Mouse (Mus musculus): ENCODE data around the gene Usp47. TPM values are rescaled to one million over a fixed set of nuclear protein-coding genes. Genes with fewer than 3 reads are reported as not detected.

Usp47 gene
- total RNA-seq, 1 experiment from 2014 or later: 128 TPM

- no peak for ATAC-seq (replicated peaks; ENCODE audit: insufficient number of reproducible peaks, low FRiP score, low TSS enrichment, poor library complexity, severe bottlenecking)
Observed at GRCm38 (mm10) chr7:112138509-112139405, 115.5 kb downstream of the Usp47 start.

- ATAC-seq (replicated peaks; ENCODE audit: insufficient number of reproducible peaks, low FRiP score, low TSS enrichment, poor library complexity, severe bottlenecking): no peak
Observed at GRCm38 (mm10) chr7:112140725-112141124, 117.4 kb downstream of the Usp47 start.

- ATAC-seq (replicated peaks; ENCODE audit: insufficient number of reproducible peaks, low FRiP score, low TSS enrichment, poor library complexity, severe bottlenecking): no peak
Observed at GRCm38 (mm10) chr7:112142616-112143015, 119.3 kb downstream of the Usp47 start.

- ATAC-seq (replicated peaks; ENCODE audit: insufficient number of reproducible peaks, low FRiP score, low TSS enrichment, poor library complexity, severe bottlenecking): no peak
Observed at GRCm38 (mm10) chr7:112143090-112143500, 119.8 kb downstream of the Usp47 start.

- ATAC-seq (replicated peaks; ENCODE audit: insufficient number of reproducible peaks, low FRiP score, low TSS enrichment, poor library complexity, severe bottlenecking): no peak
Observed at GRCm38 (mm10) chr7:112143978-112144377, 120.7 kb downstream of the Usp47 start.

GRCm38 (mm10) chr7:112144646-112145179 lies 121.4 kb downstream of the Usp47 start:
- ATAC-seq (replicated peaks; ENCODE audit: insufficient number of reproducible peaks, low FRiP score, low TSS enrichment, poor library complexity, severe bottlenecking): no peak

- no peak for ATAC-seq (replicated peaks; ENCODE audit: insufficient number of reproducible peaks, low FRiP score, low TSS enrichment, poor library complexity, severe bottlenecking)
Observed at GRCm38 (mm10) chr7:112147979-112148378, 124.7 kb downstream of the Usp47 start.

GRCm38 (mm10) chr7:112149113-112149512 lies 125.8 kb downstream of the Usp47 start:
- ATAC-seq (replicated peaks; ENCODE audit: insufficient number of reproducible peaks, low FRiP score, low TSS enrichment, poor library complexity, severe bottlenecking): no peak

- no peak for ATAC-seq (replicated peaks; ENCODE audit: insufficient number of reproducible peaks, low FRiP score, low TSS enrichment, poor library complexity, severe bottlenecking)
Observed at GRCm38 (mm10) chr7:112154445-112154844, 131.1 kb downstream of the Usp47 start.

- no peak for ATAC-seq (replicated peaks; ENCODE audit: insufficient number of reproducible peaks, low FRiP score, low TSS enrichment, poor library complexity, severe bottlenecking)
Observed at GRCm38 (mm10) chr7:112155194-112155593, 131.9 kb downstream of the Usp47 start.

- no peak for ATAC-seq (replicated peaks; ENCODE audit: insufficient number of reproducible peaks, low FRiP score, low TSS enrichment, poor library complexity, severe bottlenecking)
Observed at GRCm38 (mm10) chr7:112157584-112158315, 134.4 kb downstream of the Usp47 start.

- no peak for ATAC-seq (replicated peaks; ENCODE audit: insufficient number of reproducible peaks, low FRiP score, low TSS enrichment, poor library complexity, severe bottlenecking)
Observed at GRCm38 (mm10) chr7:112158316-112158741, 135.0 kb downstream of the Usp47 start.

GRCm38 (mm10) chr7:112158942-112159341 lies 135.6 kb downstream of the Usp47 start, which contains the start of gene Dkk3:
TSS of gene Dkk3 (minus strand) at chr7:112159057.
- ATAC-seq (replicated peaks; ENCODE audit: insufficient number of reproducible peaks, low FRiP score, low TSS enrichment, poor library complexity, severe bottlenecking): no peak

GRCm38 (mm10) chr7:112159835-112160234 lies 136.5 kb downstream of the Usp47 start:
- no peak for ATAC-seq (replicated peaks; ENCODE audit: insufficient number of reproducible peaks, low FRiP score, low TSS enrichment, poor library complexity, severe bottlenecking)

Other genes starting within 250 kb of the Usp47 start
- not detected in 3 replicates for gene Galnt18, start 243.5 kb upstream of the Usp47 start, total RNA-seq (2017)
- not detected in 3 replicates for gene Dkk3, start 135.6 kb downstream of the Usp47 start, total RNA-seq (2017)
- 0.75 to 3.9 TPM (median 1.6 TPM) in 3 replicates for gene Mical2, start 202.4 kb downstream of the Usp47 start, total RNA-seq (2017)